Mouse (Mus musculus) small intestine, adult 2 months (tissue): ENCODE measurements at regions not wholly inside any gene's neighbourhood (a gene's known extent, or its start where the extent isn't known, plus 50 kb on each side); places are given as distances from the start of the nearest gene placed in this dataset.

Source experiments
- H3K27ac ChIP-seq: fragments of 200-500 bp; 2 replicates; pipeline ENCODE4 v1.5.1; 2012; ENCODE audit warnings: low read depth, low read length, control low read depth, inconsistent platforms; ENCODE audit not compliant: insufficient read depth
- H3K27me3 ChIP-seq: fragments of 200-500 bp; 2 replicates; pipeline ENCODE4 v1.6.1; 2012; ENCODE audit warnings: mild to moderate bottlenecking, moderate library complexity, low read length, inconsistent platforms; ENCODE audit not compliant: control insufficient read depth, insufficient read depth
- H3K36me3 ChIP-seq: fragments of 200-500 bp; 2 replicates; pipeline ENCODE4 v1.6.1; 2012; ENCODE audit warnings: mild to moderate bottlenecking, low read length, control low read depth, inconsistent platforms; ENCODE audit not compliant: control insufficient read depth, insufficient read depth
- H3K4me1 ChIP-seq: fragments of 200-500 bp; 2 replicates; pipeline ENCODE4 v1.6.1; 2012; ENCODE audit warnings: low read length, inconsistent platforms, mixed read lengths; ENCODE audit not compliant: control insufficient read depth, insufficient read depth, insufficient read length
- H3K4me3 ChIP-seq: fragments of 200-500 bp; 2 replicates; pipeline ENCODE4 v1.5.1; 2012; ENCODE audit warnings: low read depth, mild to moderate bottlenecking, control low read depth, inconsistent platforms, low read length, moderate library complexity
- CTCF ChIP-seq: fragments of 200-500 bp; IDR thresholded peaks from 2 replicates; pipeline ENCODE4 v1.5.1; 2012; ENCODE audit warnings: low read depth, mild to moderate bottlenecking, control low read depth, inconsistent platforms, low read length, moderate library complexity, mixed read lengths; ENCODE audit not compliant: insufficient replicate concordance, insufficient read length; ENCODE audit errors: extremely low read depth
- POLR2A ChIP-seq: fragments of 200-500 bp; IDR thresholded peaks from 2 replicates; pipeline ENCODE4 v1.6.1; 2012; ENCODE audit warnings: low read depth, mild to moderate bottlenecking, control low read depth, inconsistent platforms, low read length, moderate library complexity
- WGBS: fragments of 180-500 bp; shearing (Covaris S2); methylation state at CpG from one replicate; pipeline ENCODE4 v1.1.7; 2018; 5-methylcytosine and 5-hydroxymethylcytosine counted together

GRCm38 (mm10) chr2:116368811-116369210 lies 303.2 kb upstream of the Meis2 start:
- 75% methylated on average over 3 of the region's 3 CpGs for WGBS
- no peak overlapping the region for H3K27ac ChIP-seq
- no peaks in the 10 kb centered on the region for H3K27me3 ChIP-seq
- H3K4me1 ChIP-seq, result no peaks in the 10 kb centered on the region
- no peak for TF ChIP-seq CTCF
- H3K4me3 ChIP-seq, result no peak overlapping the region
- no peaks in the 10 kb centered on the region for H3K36me3 ChIP-seq

GRCm38 (mm10) chr2:116364136-116364535 lies 298.5 kb upstream of the Meis2 start:
- Histone ChIP-seq H3K27ac (no peak overlapping the region), H3K36me3 (no peaks in the 10 kb centered on the region)
- 81% methylated on average over 2 of the region's 2 CpGs for WGBS

GRCm38 (mm10) chr2:116358145-116358544 lies 292.5 kb upstream of the Meis2 start:
- 43% methylated on average over 1 of the region's 1 CpGs for WGBS
- H3K27me3 ChIP-seq, result no peaks in the 10 kb centered on the region
- no peak overlapping the region for H3K27ac ChIP-seq
- no peaks in the 10 kb centered on the region for H3K36me3 ChIP-seq
- TF ChIP-seq CTCF, result no peak
- no peak for TF ChIP-seq POLR2A
- H3K4me3 ChIP-seq, result no peak overlapping the region
- no peaks in the 10 kb centered on the region for H3K4me1 ChIP-seq

More at GRCm38 (mm10) chr2:116364136-116364535, 298.5 kb upstream of the Meis2 start:
- no peaks in the 10 kb centered on the region for H3K4me1 ChIP-seq
- no peak overlapping the region for H3K4me3 ChIP-seq
- no peak for TF ChIP-seq POLR2A
- TF ChIP-seq CTCF, result no peak
- no peaks in the 10 kb centered on the region for H3K27me3 ChIP-seq

DNA sequence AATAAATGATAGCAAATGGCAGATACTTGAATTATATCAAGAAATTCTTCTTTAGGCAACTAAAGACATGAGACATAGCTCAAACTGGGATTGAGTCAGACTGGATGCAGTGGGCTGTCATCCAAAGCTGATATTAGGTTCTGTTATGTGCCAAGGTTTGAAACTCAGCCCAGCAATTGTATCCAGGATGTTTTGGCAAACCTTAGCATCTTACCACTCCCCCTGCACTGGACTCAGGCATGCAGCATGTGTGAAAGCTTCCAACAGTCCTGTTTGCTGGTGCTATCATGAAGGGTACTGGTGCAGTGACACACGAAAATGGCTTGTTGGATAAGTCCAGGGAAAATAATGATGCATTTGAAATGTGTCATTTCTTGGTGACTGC lies 282.9 kb upstream of the Meis2 start:
- Histone ChIP-seq H3K4me3 (no peak overlapping the region), H3K36me3 (no peaks in the 10 kb centered on the region), H3K27ac (no peak overlapping the region), H3K27me3 (no peaks in the 10 kb centered on the region), H3K4me1 (no peaks in the 10 kb centered on the region)
- TF ChIP-seq POLR2A, result no peak
- no peak for TF ChIP-seq CTCF
- WGBS, result 57% methylated on average over 1 of the region's 1 CpGs

- no peak overlapping the region for H3K27ac ChIP-seq
- no peaks in the 10 kb centered on the region for H3K36me3 ChIP-seq
- 85% methylated on average over 3 of the region's 3 CpGs for WGBS
- no peak overlapping the region for H3K4me3 ChIP-seq
- no peaks in the 10 kb centered on the region for H3K4me1 ChIP-seq
- H3K27me3 ChIP-seq, result no peaks in the 10 kb centered on the region
- TF ChIP-seq POLR2A, result no peak
- no peak for TF ChIP-seq CTCF
Measured at GRCm38 (mm10) chr2:116347827-116348529, 282.3 kb upstream of the Meis2 start.

GRCm38 (mm10) chr2:116331801-116332200 lies 266.2 kb upstream of the Meis2 start:
- Histone ChIP-seq H3K27me3 (no peaks in the 10 kb centered on the region), H3K36me3 (no peaks in the 10 kb centered on the region), H3K4me1 (no peaks in the 10 kb centered on the region), H3K27ac (no peak overlapping the region), H3K4me3 (no peak overlapping the region)
- 94% methylated on average over 3 of the region's 3 CpGs for WGBS
- TF ChIP-seq POLR2A (no peak), CTCF (no peak)

DNA sequence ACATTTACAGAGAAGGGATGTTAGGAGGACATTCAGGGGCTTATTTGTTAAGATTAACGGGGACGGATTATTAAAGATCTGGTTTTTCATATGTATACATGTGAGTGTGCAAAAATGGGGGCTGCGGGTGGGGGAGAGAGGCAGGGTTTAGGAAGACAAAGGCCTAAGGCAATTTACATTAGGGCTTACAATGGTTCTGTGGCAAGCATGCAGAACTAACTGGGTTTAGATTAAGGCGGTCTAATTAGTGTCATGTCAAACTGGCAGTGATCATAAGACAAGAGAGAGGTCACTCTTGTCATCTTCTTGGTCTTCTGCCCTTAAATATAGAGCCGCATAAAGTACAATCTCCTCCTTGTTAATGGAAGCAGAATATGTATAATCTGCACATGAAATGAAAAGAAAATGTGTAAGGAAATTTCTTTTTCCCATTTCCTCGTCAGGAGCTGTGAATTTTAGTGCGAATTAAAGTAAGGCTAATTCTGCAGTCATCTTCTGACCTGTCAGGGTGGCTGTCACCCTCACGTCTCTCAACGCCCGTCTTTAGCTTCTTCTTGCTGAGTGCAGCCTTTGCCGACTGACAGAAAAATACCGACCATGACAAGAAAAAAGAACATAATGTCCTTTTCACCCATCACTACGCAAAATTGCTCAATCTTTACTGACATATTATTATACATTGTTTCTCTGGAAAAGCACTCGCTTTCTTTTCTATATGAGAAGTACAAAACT lies 256.6 kb upstream of the Meis2 start:
- WGBS, result 88% methylated on average over 14 of the region's 14 CpGs
- Histone ChIP-seq H3K4me3 (no peak overlapping the region), H3K4me1 (no peaks in the 10 kb centered on the region), H3K27me3 (no peaks in the 10 kb centered on the region), H3K36me3 (no peaks in the 10 kb centered on the region), H3K27ac (no peak overlapping the region)
- TF ChIP-seq POLR2A (no peak), CTCF (no peak)
